Mouse (Mus musculus) intestine, embryonic 15.5 days (tissue): ENCODE data around the gene Gm9767. TPM values are rescaled to one million over a fixed set of nuclear protein-coding genes. Genes with fewer than 3 reads are reported as not detected.

Source experiments
- ATAC-seq: fragments of 200-750 bp; cut with Nextera tagmentation; 2 replicates; pipeline ENCODE4 v1.8.0; 2017; ENCODE audit warnings: moderate TSS enrichment, moderate library complexity
- H3K27ac ChIP-seq: fragments of 300-500 bp; sonication (generic); 2 replicates; pipeline ENCODE4 v1.5.1; 2015; ENCODE audit warnings: mild to moderate bottlenecking, inconsistent platforms
- H3K27me3 ChIP-seq: fragments of 300-500 bp; sonication (generic); replicated peaks from 2 replicates; pipeline ENCODE4 v1.6.1; 2015; ENCODE audit warnings: inconsistent platforms
- H3K36me3 ChIP-seq: fragments of 300-500 bp; sonication (generic); 2 replicates; pipeline ENCODE4 v1.6.1; 2015; ENCODE audit warnings: inconsistent platforms
- H3K4me1 ChIP-seq: fragments of 300-500 bp; sonication (generic); replicated peaks from 2 replicates; pipeline ENCODE4 v1.6.1; 2015; ENCODE audit warnings: inconsistent platforms
- H3K4me2 ChIP-seq: fragments of 300-500 bp; sonication (generic); replicated peaks from 2 replicates; pipeline ENCODE4 v1.6.1; 2015; ENCODE audit warnings: mild to moderate bottlenecking, inconsistent platforms
- H3K4me3 ChIP-seq: fragments of 300-500 bp; sonication (generic); replicated peaks from 2 replicates; pipeline ENCODE4 v1.5.1; 2015; ENCODE audit warnings: inconsistent platforms
- H3K9ac ChIP-seq: fragments of 300-500 bp; sonication (generic); 2 replicates; pipeline ENCODE4 v1.6.1; 2015; ENCODE audit warnings: inconsistent platforms
- H3K9me3 ChIP-seq: fragments of 300-500 bp; sonication (generic); 2 replicates; pipeline ENCODE4 v1.6.1; 2016; ENCODE audit warnings: inconsistent platforms
- WGBS: fragments of 180-500 bp; shearing (Covaris S2); methylation state at CpG from one replicate; pipeline ENCODE4 v1.1.7; 2015; 5-methylcytosine and 5-hydroxymethylcytosine counted together
- polyA plus RNA-seq: library from polyadenylated mRNA; unstranded; fragments of >200 nt; fragmentation: Nextera tagmentation; extraction: Ambion mirVana; gene quantifications from 2 replicates; pipeline ENCODE4 v1.2.1, GENCODE M21; 2015

Gene Gm9767
- polyA plus RNA-seq, 1 experiment from 2014 or later, result 0.25 TPM

DNA sequence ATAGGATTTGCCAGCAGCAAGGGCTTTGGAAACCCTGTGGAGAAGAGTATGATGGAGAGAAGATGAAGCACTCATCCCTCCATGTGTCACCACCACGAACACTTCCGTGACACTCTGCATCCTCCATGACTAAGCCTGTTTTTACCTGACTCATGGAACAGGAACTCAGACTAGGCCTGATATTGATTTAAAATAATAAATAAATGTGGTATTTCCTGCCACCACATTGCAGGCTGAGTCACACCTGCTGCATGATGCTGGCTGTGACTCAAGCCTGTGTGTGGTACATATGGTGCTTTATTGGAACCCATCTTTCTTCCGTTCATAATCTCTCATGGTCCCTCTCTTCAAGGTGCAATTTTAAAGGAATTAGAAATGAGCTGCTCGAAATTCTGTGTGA lies 36.4 kb downstream of the Gm9767 start:
- Histone ChIP-seq H3K27ac (no peak overlapping the region), H3K4me3 (no peak overlapping the region), H3K4me2 (no peak overlapping the region), H3K27me3 (no peaks in the 10 kb centered on the region), H3K4me1 (no peaks in the 10 kb centered on the region), H3K9ac (no peak overlapping the region), H3K9me3 (no peaks in the 10 kb centered on the region), H3K36me3 (no peaks in the 10 kb centered on the region)
- ATAC-seq, result no peak
- WGBS, result 81% methylated on average over 4 of the region's 4 CpGs

DNA sequence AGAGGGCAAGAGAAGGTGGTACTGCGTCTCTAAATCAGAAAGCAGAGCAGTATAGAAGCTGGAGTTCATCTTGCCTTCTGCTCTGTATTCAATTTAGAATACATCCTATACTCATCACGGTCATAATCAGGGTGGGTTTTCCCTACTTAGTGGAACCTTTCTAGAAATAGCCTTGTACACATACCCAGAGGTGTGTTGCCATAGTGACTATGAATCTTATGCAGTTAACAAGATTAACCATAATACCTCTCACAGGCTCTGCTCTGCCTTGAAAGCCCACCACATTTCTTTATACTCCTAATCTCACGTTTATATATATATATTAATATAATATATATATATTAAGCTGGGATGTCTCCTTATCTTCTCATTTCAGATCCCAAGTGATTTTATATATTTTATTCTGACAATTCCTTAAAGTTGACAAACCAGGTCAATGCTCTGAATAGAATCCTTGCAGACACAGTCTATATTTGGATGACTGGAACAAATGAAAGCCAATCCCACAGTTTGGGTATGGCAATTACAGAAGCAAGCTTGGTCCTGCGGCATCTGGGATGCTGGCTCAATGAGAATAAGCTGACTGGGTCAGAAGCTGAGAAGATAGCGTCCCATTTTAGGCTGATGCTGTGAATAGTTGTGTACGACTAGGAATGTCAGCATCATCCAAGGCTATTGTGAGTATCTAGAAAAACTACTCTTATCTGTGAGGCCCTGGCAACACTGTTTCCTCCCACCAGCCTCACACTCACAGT lies 41.2 kb downstream of the Gm9767 start:
- H3K9ac ChIP-seq, result no peak overlapping the region
- no peaks in the 10 kb centered on the region for H3K27me3 ChIP-seq
- H3K9me3 ChIP-seq, result no peaks in the 10 kb centered on the region
- no peak overlapping the region for H3K4me2 ChIP-seq
- no peaks in the 10 kb centered on the region for H3K4me1 ChIP-seq
- no peak overlapping the region for H3K27ac ChIP-seq
- H3K36me3 ChIP-seq, result no peaks in the 10 kb centered on the region
- H3K4me3 ChIP-seq, result no peak overlapping the region
- ATAC-seq, result no peak
- 87% methylated on average over 6 of the region's 6 CpGs for WGBS

DNA sequence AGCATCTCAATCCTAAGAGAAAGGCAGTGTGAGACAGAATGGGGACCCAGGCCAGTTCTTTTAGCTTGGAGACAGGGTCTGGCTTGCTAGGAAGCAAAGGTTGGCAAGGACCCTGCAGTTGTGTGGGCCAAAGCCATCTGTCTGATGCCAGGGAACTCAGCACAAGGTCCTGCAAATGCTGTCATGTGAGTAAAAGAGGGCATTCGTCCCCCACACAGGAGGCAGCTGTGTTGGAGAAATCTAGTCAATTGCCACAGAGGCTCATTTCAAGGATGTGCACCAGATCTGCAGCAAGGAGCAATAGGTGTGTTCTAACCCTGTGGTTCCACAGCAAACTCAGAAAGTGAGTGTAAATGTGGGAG lies 41.7 kb downstream of the Gm9767 start:
- Histone ChIP-seq H3K36me3 (no peaks in the 10 kb centered on the region), H3K4me3 (no peak overlapping the region), H3K4me2 (no peak overlapping the region), H3K4me1 (no peaks in the 10 kb centered on the region), H3K9me3 (no peaks in the 10 kb centered on the region), H3K27me3 (no peaks in the 10 kb centered on the region), H3K27ac (no peak overlapping the region), H3K9ac (no peak overlapping the region)
- ATAC-seq, result no peak
- 55% methylated on average over 1 of the region's 1 CpGs for WGBS

Other genes starting within 250 kb of the Gm9767 start
- 8.5 and 11.6 TPM in 2 replicates for gene Tmem200a, start 797 bp downstream of the Gm9767 start, polyA plus RNA-seq
- 0.08 and 0.10 TPM in 2 replicates for gene Samd3, start 151.5 kb downstream of the Gm9767 start, polyA plus RNA-seq